Mouse (Mus musculus) forebrain, embryonic 11.5 days (tissue): ENCODE data around the gene Trf. TPM values are rescaled to one million over a fixed set of nuclear protein-coding genes. Genes with fewer than 3 reads are reported as not detected.

Experiments
- ATAC-seq: fragments of 200-750 bp; cut with Nextera tagmentation; replicated peaks from 2 replicates; pipeline ENCODE4 v1.8.0; 2017; ENCODE audit warnings: moderate TSS enrichment; ENCODE audit not compliant: low FRiP score
- DNase-seq: peaks from one replicate; pipeline ENCODE4 v3.0.0-alpha.2; 2017; ENCODE audit warnings: low spot score
- H3K27ac ChIP-seq: fragments of 300-500 bp; sonication (generic); 2 replicates; pipeline ENCODE4 v1.5.1; 2014; ENCODE audit warnings: low read depth, low read length
- H3K27me3 ChIP-seq: fragments of 300-500 bp; sonication (generic); 2 replicates; pipeline ENCODE4 v1.6.1; 2014; ENCODE audit warnings: mild to moderate bottlenecking, low read length, mixed read lengths; ENCODE audit not compliant: control insufficient read depth, insufficient read depth
- H3K36me3 ChIP-seq: fragments of 300-500 bp; sonication (generic); 2 replicates; pipeline ENCODE4 v1.6.1; 2014; ENCODE audit warnings: mild to moderate bottlenecking, low read length, moderate library complexity, mixed read lengths; ENCODE audit not compliant: control insufficient read depth, insufficient read depth
- H3K4me1 ChIP-seq: fragments of 300-500 bp; sonication (generic); replicated peaks from 2 replicates; pipeline ENCODE4 v1.6.1; 2014; ENCODE audit warnings: low read length, mixed read lengths; ENCODE audit not compliant: control insufficient read depth, insufficient read depth
- H3K4me2 ChIP-seq: fragments of 300-500 bp; sonication (generic); 2 replicates; pipeline ENCODE4 v1.6.1; 2014; ENCODE audit warnings: low read depth, mild to moderate bottlenecking, low read length, moderate library complexity, mixed read lengths; ENCODE audit not compliant: severe bottlenecking
- H3K4me3 ChIP-seq: fragments of 300-500 bp; sonication (generic); 2 replicates; pipeline ENCODE4 v1.5.1; 2014; ENCODE audit warnings: low read depth, low read length
- H3K9ac ChIP-seq: fragments of 300-500 bp; sonication (generic); 2 replicates; pipeline ENCODE4 v1.6.1; 2014; ENCODE audit warnings: low read length
- H3K9me3 ChIP-seq: fragments of 300-500 bp; sonication (generic); 2 replicates; pipeline ENCODE4 v1.6.1; 2016; ENCODE audit warnings: low read length, mixed read lengths; ENCODE audit not compliant: control insufficient read depth
- WGBS: fragments of 180-500 bp; shearing (Covaris S2); extraction: QIAGEN DNeasy Blood & Tissue Kit; methylation state at CpG from one replicate; pipeline ENCODE4 v1.1.7; 2014; 5-methylcytosine and 5-hydroxymethylcytosine counted together
- polyA plus RNA-seq: library from polyadenylated mRNA; unstranded; fragments of >200 nt; fragmentation: Nextera tagmentation; extraction: Ambion mirVana; gene quantifications from 2 replicates; pipeline ENCODE4 v1.2.1, GENCODE M21; 2014

The Trf gene
- 11.6 and 15.6 TPM in 2 replicates for polyA plus RNA-seq

GRCm38 (mm10) chr9:103230151-103230951 is at the start of gene Trf, which contains the start of gene Gm20425:
Trf (minus strand) TSS chr9:103230444.
Gm20425 (minus strand) TSS chr9:103230307.
- DNase-seq, result peak; percentile 60
- Histone ChIP-seq H3K9me3 (no peaks in the 10 kb centered on the region), H3K4me3 (no peak within 1 kb of the TSS), H3K4me2 (0 out of 2 replicates have a peak within 1 kb of the TSS, but pooled peaks have one; percentile 21), H3K27me3 (no peaks in the 10 kb centered on the region), H3K36me3 (no peaks in the 10 kb centered on the region), H3K4me1 (no peaks in the 10 kb centered on the region), H3K27ac (no peak within 1 kb of the TSS), H3K9ac (no peak within 1 kb of the TSS)
- 70% methylated on average over 29 of the region's 29 CpGs for WGBS
- no peak for ATAC-seq

GRCm38 (mm10) chr9:103276876-103277275 is 46.6 kb upstream of the Trf start:
- H3K27ac ChIP-seq, result no peak overlapping the region
- ATAC-seq, result no peak

GRCm38 (mm10) chr9:103275676-103276075 is 45.4 kb upstream of the Trf start:
- Histone ChIP-seq H3K36me3 (no peaks in the 10 kb centered on the region), H3K27ac (no peak overlapping the region), H3K9ac (no peak overlapping the region), H3K4me1 (no peaks in the 10 kb centered on the region), H3K4me3 (no peak overlapping the region), H3K27me3 (no peaks in the 10 kb centered on the region), H3K4me2 (no peak overlapping the region), H3K9me3 (no peaks in the 10 kb centered on the region)
- ATAC-seq, result no peak
- WGBS, result 74% methylated on average over 1 of the region's 1 CpGs
- peak; percentile 7 for DNase-seq

More at GRCm38 (mm10) chr9:103276876-103277275, 46.6 kb upstream of the Trf start:
- H3K36me3 ChIP-seq, result no peaks in the 10 kb centered on the region
- H3K4me3 ChIP-seq, result no peak overlapping the region
- 87% methylated on average over 6 of the region's 6 CpGs for WGBS
- no peak overlapping the region for H3K4me2 ChIP-seq
- H3K9ac ChIP-seq, result no peak overlapping the region
- H3K9me3 ChIP-seq, result no peaks in the 10 kb centered on the region
- no peak for DNase-seq
- H3K27me3 ChIP-seq, result no peaks in the 10 kb centered on the region
- H3K4me1 ChIP-seq, result no peaks in the 10 kb centered on the region

- no peak for DNase-seq
- no peaks in the 10 kb centered on the region for H3K36me3 ChIP-seq
- H3K4me2 ChIP-seq, result no peak overlapping the region
- H3K9me3 ChIP-seq, result no peaks in the 10 kb centered on the region
- no peak overlapping the region for H3K27ac ChIP-seq
- ATAC-seq, result no peak
- WGBS, result 81% methylated on average over 8 of the region's 8 CpGs
- no peak overlapping the region for H3K9ac ChIP-seq
- no peaks in the 10 kb centered on the region for H3K4me1 ChIP-seq
- H3K27me3 ChIP-seq, result no peaks in the 10 kb centered on the region
- H3K4me3 ChIP-seq, result no peak overlapping the region
Measured at GRCm38 (mm10) chr9:103274819-103275218, 44.6 kb upstream of the Trf start.

- ATAC-seq (no peak), DNase-seq (no peak)
- Histone ChIP-seq H3K4me2 (no peak overlapping the region), H3K4me3 (no peak overlapping the region), H3K9ac (no peak overlapping the region), H3K27me3 (no peaks in the 10 kb centered on the region), H3K36me3 (no peaks in the 10 kb centered on the region), H3K27ac (no peak overlapping the region), H3K4me1 (no peaks in the 10 kb centered on the region), H3K9me3 (no peaks in the 10 kb centered on the region)
- WGBS, result 44% methylated on average over 4 of the region's 4 CpGs
Measured at GRCm38 (mm10) chr9:103271104-103271503, 40.9 kb upstream of the Trf start.

- Histone ChIP-seq H3K27ac (no peak overlapping the region), H3K27me3 (no peaks in the 10 kb centered on the region), H3K4me3 (no peak overlapping the region), H3K4me2 (no peak overlapping the region), H3K9me3 (no peaks in the 10 kb centered on the region), H3K36me3 (no peaks in the 10 kb centered on the region), H3K9ac (no peak overlapping the region), H3K4me1 (no peaks in the 10 kb centered on the region)
- 85% methylated on average over 4 of the region's 4 CpGs for WGBS
- no peak for DNase-seq
- no peak for ATAC-seq
Measured at GRCm38 (mm10) chr9:103265778-103266177, 35.5 kb upstream of the Trf start.

- H3K9ac ChIP-seq, result no peak overlapping the region
- no peaks in the 10 kb centered on the region for H3K9me3 ChIP-seq
- no peak overlapping the region for H3K4me2 ChIP-seq
- H3K27me3 ChIP-seq, result no peaks in the 10 kb centered on the region
- no peaks in the 10 kb centered on the region for H3K36me3 ChIP-seq
- WGBS, result 90% methylated on average over 5 of the region's 5 CpGs
- H3K4me1 ChIP-seq, result no peaks in the 10 kb centered on the region
- DNase-seq (no peak), ATAC-seq (no peak)
- no peak overlapping the region for H3K27ac ChIP-seq
- H3K4me3 ChIP-seq, result no peak overlapping the region
Measured at GRCm38 (mm10) chr9:103252906-103253305, 22.7 kb upstream of the Trf start.

- Histone ChIP-seq H3K4me2 (no peak overlapping the region), H3K9me3 (no peaks in the 10 kb centered on the region), H3K4me3 (no peak overlapping the region), H3K4me1 (no peaks in the 10 kb centered on the region), H3K27me3 (no peaks in the 10 kb centered on the region), H3K36me3 (no peaks in the 10 kb centered on the region), H3K27ac (no peak overlapping the region), H3K9ac (no peak overlapping the region)
- DNase-seq (no peak), ATAC-seq (no peak)
- WGBS, result 67% methylated on average over 4 of the region's 4 CpGs
Measured at GRCm38 (mm10) chr9:103248618-103249017, 18.4 kb upstream of the Trf start.
